Mouse (Mus musculus) MEL (cell line): ENCODE measurements at regions not wholly inside any gene's neighbourhood (a gene's known extent, or its start where the extent isn't known, plus 50 kb on each side); places are given as distances from the start of the nearest gene placed in this dataset.

Experiments used
- DNase-seq: peaks from one replicate; pipeline ENCODE4 v3.0.0; 2011; ENCODE audit warnings: low read depth, low spot score
- H3K27ac ChIP-seq: 2 replicates; pipeline ENCODE4 v1.5.1; 2012; ENCODE audit warnings: low read depth, mild to moderate bottlenecking, control low read depth, low read length, moderate library complexity; ENCODE audit not compliant: control insufficient read depth
- H3K27me3 ChIP-seq, 2 experiments: fragments of 150-350 bp in 1 of 2; sonication (generic) in 1 of 2; 2 replicates each; pipeline ENCODE4 v1.6.1; 2012; ENCODE audit warnings: low read length in 2 of 2, mild to moderate bottlenecking in 2 of 2, improper control_type of control experiment in 1 of 2, moderate library complexity in 1 of 2; ENCODE audit not compliant: insufficient read depth in 2 of 2, control insufficient read depth in 1 of 2
- H3K36me3 ChIP-seq, 2 experiments: 2 replicates each; pipeline ENCODE4 v1.6.1; 2012 to 2014; ENCODE audit warnings: low read length in 2 of 2, improper control_type of control experiment in 1 of 2, inconsistent platforms in 1 of 2, mild to moderate bottlenecking in 1 of 2; ENCODE audit not compliant: insufficient read depth in 2 of 2, control insufficient read depth in 1 of 2
- H3K4me1 ChIP-seq, 2 experiments: fragments of 150-350 bp in 1 of 2; sonication (generic) in 1 of 2; 2 replicates each; pipeline ENCODE4 v1.6.1; 2012; ENCODE audit warnings: low read length in 2 of 2, improper control_type of control experiment in 1 of 2, mild to moderate bottlenecking in 1 of 2; ENCODE audit not compliant: insufficient read depth in 2 of 2, control insufficient read depth in 1 of 2
- H3K4me3 ChIP-seq, 2 experiments: fragments of 150-350 bp in 1 of 2; sonication (generic) in 1 of 2; 2 replicates each; pipeline ENCODE4 v1.5.1; 2012; ENCODE audit warnings: low read depth in 2 of 2, low read length in 2 of 2, mild to moderate bottlenecking in 2 of 2, moderate library complexity in 2 of 2, control low read depth in 1 of 2, improper control_type of control experiment in 1 of 2; ENCODE audit not compliant: control insufficient read depth in 1 of 2, insufficient read depth in 1 of 2
- H3K79me2 ChIP-seq: 2 replicates; pipeline ENCODE4 v1.6.1; 2012; ENCODE audit warnings: mild to moderate bottlenecking, low read length, moderate library complexity; ENCODE audit not compliant: control insufficient read depth, poor library complexity, insufficient read depth
- H3K9ac ChIP-seq: 2 replicates; pipeline ENCODE4 v1.6.1; 2012; ENCODE audit warnings: low read depth, mild to moderate bottlenecking, control low read depth, low read length, moderate library complexity; ENCODE audit not compliant: control insufficient read depth, poor library complexity, severe bottlenecking
- H3K9me3 ChIP-seq: fragments of 150-350 bp; sonication (generic); replicated peaks from 2 replicates; pipeline ENCODE4 v1.6.1; 2012; ENCODE audit warnings: mild to moderate bottlenecking, low read length, improper control_type of control experiment, moderate library complexity; ENCODE audit not compliant: insufficient read depth
- BHLHE40 ChIP-seq: IDR thresholded peaks from 2 replicates; pipeline ENCODE4 v1.6.1; 2012; ENCODE audit warnings: low read depth, mild to moderate bottlenecking, inconsistent platforms, low read length, improper control_type of control experiment, borderline replicate concordance
- CHD1 ChIP-seq: IDR thresholded peaks from 2 replicates; pipeline ENCODE4 v1.6.1; 2012; ENCODE audit warnings: low read depth, mild to moderate bottlenecking, inconsistent platforms, low read length, improper control_type of control experiment
- CHD2 ChIP-seq: IDR thresholded peaks from 2 replicates; pipeline ENCODE4 v1.6.1; 2011; ENCODE audit warnings: low read length, improper control_type of control experiment
- ETS1 ChIP-seq: IDR thresholded peaks from 2 replicates; pipeline ENCODE4 v1.6.1; 2012; ENCODE audit warnings: low read depth, mild to moderate bottlenecking, inconsistent platforms, low read length, improper control_type of control experiment, moderate library complexity
- GATA1 ChIP-seq: IDR thresholded peaks from 2 replicates; pipeline ENCODE4 v1.6.1; 2011; ENCODE audit warnings: low read depth, low read length, improper control_type of control experiment
- JUND ChIP-seq: IDR thresholded peaks from 2 replicates; pipeline ENCODE4 v1.6.1; 2011; ENCODE audit warnings: low read depth, mild to moderate bottlenecking, improper control_type of control experiment, low read length
- MAZ ChIP-seq: IDR thresholded peaks from 2 replicates; pipeline ENCODE4 v1.6.1; 2012; ENCODE audit warnings: low read depth, mild to moderate bottlenecking, inconsistent platforms, low read length, improper control_type of control experiment
- MEF2A ChIP-seq: IDR thresholded peaks from 2 replicates; pipeline ENCODE4 v1.6.1; 2014; ENCODE audit warnings: low read depth, mild to moderate bottlenecking, inconsistent platforms, low read length, improper control_type of control experiment; ENCODE audit not compliant: poor library complexity, insufficient replicate concordance, severe bottlenecking; ENCODE audit errors: extremely low read depth
- MYC ChIP-seq: IDR thresholded peaks from 2 replicates; pipeline ENCODE4 v1.6.1; 2011; ENCODE audit warnings: low read depth, mild to moderate bottlenecking, low read length, improper control_type of control experiment, moderate library complexity
- NELFE ChIP-seq: IDR thresholded peaks from 2 replicates; pipeline ENCODE4 v1.6.1; 2011; ENCODE audit warnings: low read depth, low read length, improper control_type of control experiment
- POLR2A ChIP-seq, 2 experiments: IDR thresholded peaks; 2 replicates each; pipeline ENCODE4 v1.6.1; 2011 to 2012; ENCODE audit warnings: low read length in 2 of 2, mild to moderate bottlenecking in 2 of 2, control low read depth in 1 of 2, improper control_type of control experiment in 1 of 2, low read depth in 1 of 2, moderate library complexity in 1 of 2; ENCODE audit not compliant: control insufficient read depth in 1 of 2, insufficient read depth in 1 of 2, poor library complexity in 1 of 2
- POLR2AphosphoS2 ChIP-seq: IDR thresholded peaks from 2 replicates; pipeline ENCODE4 v1.6.1; 2011; ENCODE audit warnings: low read length, improper control_type of control experiment
- RAD21 ChIP-seq: IDR thresholded peaks from 2 replicates; pipeline ENCODE4 v1.6.1; 2011; ENCODE audit warnings: mild to moderate bottlenecking, low read depth, low read length, improper control_type of control experiment
- RCOR1 ChIP-seq: IDR thresholded peaks from 2 replicates; pipeline ENCODE4 v1.6.1; 2012; ENCODE audit warnings: low read depth, mild to moderate bottlenecking, inconsistent platforms, low read length, improper control_type of control experiment
- TAL1 ChIP-seq: IDR thresholded peaks from 2 replicates; pipeline ENCODE4 v1.6.1; 2012; ENCODE audit warnings: mild to moderate bottlenecking, inconsistent platforms, low read length, moderate library complexity, mixed read lengths
- UBTF ChIP-seq: IDR thresholded peaks from 2 replicates; pipeline ENCODE4 v1.6.1; 2012; ENCODE audit warnings: low read depth, mild to moderate bottlenecking, inconsistent platforms, low read length, improper control_type of control experiment, moderate library complexity, borderline replicate concordance; ENCODE audit not compliant: insufficient read depth

DNA sequence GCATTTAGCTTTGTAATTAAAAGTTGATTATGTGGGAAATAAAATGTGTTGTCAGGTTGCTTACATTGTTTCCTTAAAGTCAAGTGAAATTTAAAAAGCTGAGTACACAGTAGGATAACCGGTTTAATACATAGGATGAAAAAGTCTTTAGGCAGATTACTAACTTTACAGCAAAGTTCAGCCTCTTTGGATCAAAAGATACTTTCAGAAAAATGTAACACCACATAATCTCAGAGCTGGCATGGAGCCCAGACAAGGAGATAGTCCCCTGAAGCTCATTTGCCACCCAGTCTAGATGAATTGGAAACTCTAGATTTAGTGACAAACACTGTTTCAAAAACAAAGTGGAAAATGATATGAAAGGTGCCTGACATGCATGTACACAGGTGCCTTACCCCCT, 139.6 kb downstream of the Slco4c1 start:
- Histone ChIP-seq H3K36me3 (peaks cover 0 to 4% of the 10 kb centered on the region in 2 experiments; a peak in 2 of 4 replicates), H3K4me3 (no peak overlapping the region), H3K4me1 (no peaks in the 10 kb centered on the region; a peak in 1 of 4 replicates), H3K27ac (no peak overlapping the region), H3K9me3 (no peaks in the 10 kb centered on the region), H3K79me2 (no peaks in the 10 kb centered on the region), H3K27me3 (no peaks in the 10 kb centered on the region), H3K9ac (no peak overlapping the region)
- peak; percentile 57 for DNase-seq
- TF ChIP-seq BHLHE40 (no peak), NELFE (no peak), RCOR1 (peak; percentile 59; the same call in 1 of the 2 replicates)

DNA sequence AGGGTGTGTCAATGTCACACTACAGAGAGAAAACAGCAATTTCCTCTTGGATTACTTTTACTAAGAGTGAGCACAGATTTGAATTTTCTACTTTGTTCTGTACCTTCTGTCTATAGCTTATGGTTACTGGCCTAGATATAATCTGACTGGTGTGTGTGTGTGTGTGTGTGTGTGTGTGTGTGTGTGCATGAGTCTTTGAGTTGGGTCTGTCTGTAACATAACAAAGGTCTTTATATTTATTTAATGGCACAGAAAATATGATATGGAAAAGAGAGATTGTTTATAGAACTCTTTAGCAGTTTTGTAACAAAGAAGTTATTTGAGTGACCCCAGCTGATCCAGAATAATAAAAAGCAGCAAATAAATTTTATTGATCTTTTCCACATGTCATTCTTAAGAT, 140.1 kb downstream of the Slco4c1 start:
- TF ChIP-seq JUND (no peak), RCOR1 (no peak), POLR2AphosphoS2 (no peak), RAD21 (no peak), CHD2 (no peak), ETS1 (no peak), UBTF (no peak), POLR2A (IDR thresholded peaks at IDR 0.05; ENCODE audit: control insufficient read depth in 1 of 2, insufficient read depth in 1 of 2, low read depth in 1 of 2, low read length in 2 of 2, poor library complexity in 1 of 2) (no peak), GATA1 (no peak), MEF2A (no peak), CHD1 (no peak), MYC (no peak), TAL1 (no peak), MAZ (no peak)
- Histone ChIP-seq H3K4me3 (no peak overlapping the region), H3K9me3 (no peaks in the 10 kb centered on the region), H3K4me1 (no peaks in the 10 kb centered on the region; a peak in 1 of 4 replicates), H3K36me3 (peaks cover 0 to 4% of the 10 kb centered on the region in 2 experiments; a peak in 2 of 4 replicates), H3K79me2 (no peaks in the 10 kb centered on the region), H3K9ac (no peak overlapping the region), H3K27me3 (no peaks in the 10 kb centered on the region), H3K27ac (no peak overlapping the region)
- no peak for DNase-seq
